Mouse (Mus musculus) colon, adult 2 months (tissue): ENCODE measurements around the gene Tmem212. TPM values are rescaled to one million over a fixed set of nuclear protein-coding genes. Genes with fewer than 3 reads are reported as not detected.

Experiments used
- polyA plus RNA-seq: library from polyadenylated mRNA; depleted of rRNA; stranded (reverse); fragments of >200 nt; gene quantifications from 2 replicates; pipeline ENCODE4 v1.2.3, GENCODE M21; 2012; rRNA removed

Tmem212 gene
- 0.17 TPM in 1 of 2 replicates, not detected in the other for polyA plus RNA-seq

DNA sequence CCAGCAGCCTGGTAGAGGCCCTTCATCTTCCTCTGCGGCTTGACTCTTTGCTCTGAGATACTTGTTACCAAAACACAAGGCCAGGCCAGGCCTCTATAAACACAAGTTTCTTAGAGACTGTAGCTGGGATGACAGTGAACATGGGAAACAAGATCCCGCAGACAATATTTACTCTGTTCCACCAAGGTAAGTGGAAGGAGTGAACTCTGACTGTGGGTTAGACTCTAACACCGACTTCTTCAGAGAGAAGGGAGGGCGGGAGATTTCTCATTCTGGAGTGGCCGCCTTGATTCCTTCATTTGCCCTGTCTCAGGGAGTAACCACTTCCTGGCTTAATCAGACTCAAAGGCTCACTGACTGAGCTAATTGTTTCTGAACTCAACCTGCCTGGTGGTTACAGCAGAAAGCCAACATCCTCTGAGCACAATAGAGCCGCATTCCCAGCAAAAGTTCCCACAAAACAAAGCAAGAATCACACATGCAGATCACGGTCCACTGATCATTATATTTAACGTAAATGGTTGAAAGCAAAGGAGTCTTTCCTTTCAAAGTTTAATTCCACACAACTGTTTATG lies at the start of gene Tmem212:
Gene Tmem212, minus strand, starts transcription at position 51 of the 575 bp plus-strand sequence.

DNA sequence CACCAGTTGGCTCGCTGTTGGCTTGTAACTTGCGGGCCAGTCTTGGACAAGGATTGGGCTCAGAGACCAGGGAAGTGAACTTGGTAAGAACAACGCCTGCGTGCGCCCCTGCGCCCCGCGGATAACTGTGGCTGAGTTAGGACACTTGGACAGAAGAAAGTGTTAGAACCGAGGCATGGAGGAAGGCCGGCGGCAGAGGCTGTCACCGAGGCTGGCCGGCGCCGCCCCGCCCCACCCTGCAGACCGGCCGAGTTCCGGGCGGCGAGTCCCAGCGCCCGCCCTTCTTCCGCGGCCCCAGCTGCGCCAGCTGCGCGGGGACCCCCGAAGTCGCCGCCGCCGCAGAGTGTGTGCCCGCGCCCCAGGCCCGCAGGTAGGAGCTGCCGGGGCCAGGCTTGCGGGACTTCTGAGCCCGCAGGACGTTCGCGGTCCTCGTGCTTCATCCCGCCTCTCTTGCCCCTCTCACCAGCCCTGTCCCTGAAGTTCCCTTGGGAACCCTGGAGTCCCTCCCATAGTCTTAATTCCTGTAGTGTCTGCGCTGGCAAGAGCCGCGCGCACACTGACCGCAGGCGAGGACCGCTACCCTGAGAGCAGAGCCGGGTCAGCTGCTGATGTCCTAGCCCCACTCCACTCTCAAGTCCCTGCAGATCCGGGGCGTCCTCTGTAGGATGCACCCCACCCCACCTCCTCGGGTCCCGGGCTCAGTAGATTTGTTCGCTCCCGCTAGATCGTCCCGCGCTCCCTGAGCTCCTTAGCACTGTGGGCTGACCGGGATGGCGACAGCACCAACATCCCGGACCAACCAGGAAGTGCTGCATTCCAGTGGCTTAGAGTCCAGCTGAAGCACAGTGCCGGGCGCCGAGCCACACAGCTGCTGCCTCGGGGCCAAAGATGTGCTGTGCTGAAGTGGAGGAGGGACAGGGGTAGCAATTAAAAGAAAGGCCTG lies 42.5 kb upstream of the Tmem212 start, which contains the start of gene Pld1:
Gene Pld1, plus strand, starts transcription at position 315 of the 943 bp plus-strand sequence.

Other genes starting within 250 kb of the Tmem212 start
- gene Fndc3b, start 185.1 kb downstream of the Tmem212 start, polyA plus RNA-seq, result 10.5 and 13.9 TPM in 2 replicates
- gene Pld1, start 42.3 kb upstream of the Tmem212 start, polyA plus RNA-seq, result 13.0 and 14.6 TPM in 2 replicates